Mouse (Mus musculus): Measurements from ENCODE around the gene Olfr101.

DNA sequence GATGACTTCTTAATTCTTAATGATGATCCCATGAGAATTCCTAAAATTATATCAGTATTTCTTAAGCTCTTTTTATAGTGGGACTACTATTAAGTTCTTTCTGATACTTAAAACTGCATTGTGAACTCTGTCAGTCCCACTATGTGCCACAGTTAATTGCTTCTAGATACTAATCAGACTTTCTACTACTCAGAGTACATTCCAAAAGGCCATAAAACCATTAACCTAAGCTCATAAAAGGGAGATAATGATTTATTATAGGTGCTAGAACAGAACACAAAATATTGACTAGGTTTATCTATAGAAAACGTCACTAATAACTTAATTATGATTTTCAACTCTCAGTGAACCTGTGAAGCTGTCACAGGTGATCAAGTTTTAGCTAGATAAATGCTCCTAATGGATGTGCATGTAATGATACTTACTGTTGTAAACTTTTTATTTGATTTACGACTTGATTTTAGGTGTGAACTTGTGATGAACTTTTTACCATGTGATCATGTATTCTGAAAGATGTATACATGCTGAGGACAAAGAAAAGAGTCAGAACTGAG is 6.1 kb upstream of the Olfr101 start:
- TF ChIP-seq CTCF (IDR thresholded peaks at IDR 0.05; ENCODE audit: insufficient read depth, low read length) (no peak), POLR2A (IDR thresholded peaks at IDR 0.05; ENCODE audit: borderline replicate concordance, extremely low read depth, low read depth, low read length) (no peak)

Measured in lung, adult 2 months (tissue).